Mouse (Mus musculus) adrenal gland (tissue): ENCODE measurements around the gene Dgka.
"Not testable (repeated sequence)": the region's sequence is repeated elsewhere in the genome, so short reads cannot be mapped to it uniquely, and the experiment has no call there.

Experiments
- intact Hi-C: fragments of 180-260 bp; cut with DNase I; formaldehyde crosslinking; loops from one replicate; pipeline ENCODE4 v1.15.1; 2025

Dgka gene

GRCm38 (mm10) chr10:128740296-128740695 is 4.4 kb downstream of the Dgka start:
- intact Hi-C loops, result loop anchor here (5.0 kb wide), 1 partner anchor 33 kb away; the partner anchor contains the start of gene Cdk2

DNA sequence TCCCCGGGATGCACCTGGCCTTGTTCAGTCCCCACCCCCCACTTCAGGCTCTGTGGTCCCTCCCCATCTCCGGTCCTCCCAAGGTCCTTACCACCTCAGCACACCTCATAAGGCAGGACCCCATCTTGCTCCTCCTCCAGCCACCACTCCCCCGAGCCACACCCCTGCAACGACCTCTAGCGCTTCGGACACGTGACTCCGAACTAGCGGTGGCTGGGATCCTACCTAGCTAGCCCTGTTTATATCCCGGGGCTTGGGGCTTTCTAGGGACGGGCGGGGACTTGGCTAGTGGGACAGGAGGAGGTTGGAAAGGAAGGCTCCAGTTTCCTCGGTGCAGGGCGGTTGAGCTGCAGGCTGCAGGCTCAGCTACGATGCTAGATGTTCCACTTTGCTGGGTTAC is 7.2 kb downstream of the Dgka start:
- intact Hi-C loops, result no loop called here

DNA sequence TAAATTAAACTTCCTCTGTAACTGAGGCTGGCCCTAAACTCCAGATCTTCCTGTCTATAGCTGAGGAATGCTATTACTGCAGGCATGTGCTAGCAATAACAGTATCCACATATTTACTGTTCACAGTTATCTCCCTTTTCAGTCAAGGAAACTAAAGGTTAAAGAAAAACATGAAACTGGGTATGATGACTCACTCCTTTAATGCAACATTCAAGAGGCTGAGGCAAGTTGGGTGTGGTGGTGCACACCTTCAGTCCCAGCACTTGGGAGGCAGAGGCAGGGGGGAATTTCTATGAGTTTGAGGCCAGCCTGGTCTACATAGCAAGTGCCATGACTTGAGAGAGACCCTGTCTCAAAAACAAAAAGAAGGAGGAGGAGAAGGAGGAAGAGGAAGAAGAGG is 12.7 kb downstream of the Dgka start:
- intact Hi-C loops, result loop anchor here (2.0 to 5.0 kb wide), 2 partner anchors 70 to 163 kb away; partner anchors contain the start of genes Dnajc14 and Tmem198b

DNA sequence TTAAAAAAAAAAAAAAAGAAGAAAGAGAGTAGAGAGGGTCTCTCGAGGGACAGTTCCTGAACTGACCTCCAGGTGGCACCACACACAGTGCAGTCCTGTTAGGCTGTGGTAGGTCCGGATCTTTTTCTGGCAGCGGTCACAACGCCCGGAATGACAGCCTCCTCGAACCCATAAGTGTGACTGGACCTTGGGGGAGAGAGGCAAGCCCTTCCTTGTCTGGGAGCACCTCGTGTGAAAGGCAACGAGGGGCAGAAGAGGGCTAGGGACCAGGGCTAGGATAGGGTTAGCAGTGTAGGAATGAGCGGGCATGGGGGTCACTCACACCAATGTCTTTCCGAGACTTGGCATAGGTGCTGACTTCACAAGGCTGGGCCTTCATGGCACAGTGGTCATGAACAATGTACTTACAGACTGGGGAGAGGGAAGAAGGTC is 13.6 kb downstream of the Dgka start:
- intact Hi-C loops, result loop anchor here (2.0 to 5.0 kb wide), 2 partner anchors 71 to 164 kb away; partner anchors contain the start of genes Dnajc14 and Tmem198b

- intact Hi-C loops, result no loop called here
Measured at GRCm38 (mm10) chr10:128728059-128728458, 16.6 kb downstream of the Dgka start.

GRCm38 (mm10) chr10:128725466-128725865 is 19.2 kb downstream of the Dgka start:
- intact Hi-C loops, result not testable (repeated sequence)

DNA sequence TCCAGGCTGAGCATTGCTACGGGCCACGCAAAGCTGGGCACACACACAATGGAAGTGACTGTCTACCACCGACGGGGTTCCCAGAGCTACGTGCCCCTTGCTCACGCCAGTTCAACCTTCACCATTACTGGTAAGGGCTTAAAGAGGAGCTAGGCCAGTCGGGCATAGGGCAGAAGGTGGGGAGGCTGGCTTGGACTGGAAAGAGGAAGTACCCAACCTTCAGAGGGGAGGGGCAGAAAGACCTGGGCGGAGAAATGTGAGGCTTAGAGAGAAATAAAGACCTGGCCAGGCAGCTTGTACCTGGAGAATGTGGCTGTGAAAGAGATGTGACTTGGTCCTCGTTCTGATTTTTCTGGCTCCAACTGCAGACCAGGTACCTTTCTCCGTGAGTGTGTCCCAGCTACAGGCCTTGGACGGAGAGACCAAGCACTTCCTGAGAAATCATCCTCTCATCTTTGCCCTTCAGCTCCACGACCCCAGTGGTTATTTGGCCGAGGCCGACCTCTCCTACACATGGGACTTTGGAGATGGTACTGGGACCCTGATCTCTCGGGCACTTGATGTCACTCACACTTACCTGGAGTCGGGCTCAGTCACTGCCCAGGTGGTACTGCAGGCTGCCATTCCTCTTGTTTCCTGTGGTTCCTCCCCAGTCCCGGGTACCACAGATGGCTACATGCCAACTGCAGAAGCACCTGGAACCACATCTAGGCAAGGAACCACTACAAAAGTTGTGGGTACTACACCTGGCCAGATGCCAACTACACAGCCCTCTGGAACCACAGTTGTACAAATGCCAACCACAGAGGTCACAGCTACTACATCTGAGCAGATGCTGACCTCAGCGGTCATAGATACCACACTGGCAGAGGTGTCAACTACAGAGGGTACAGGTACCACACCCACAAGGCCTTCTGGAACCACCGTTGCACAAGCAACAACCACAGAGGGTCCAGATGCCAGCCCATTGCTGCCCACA is 28.8 kb downstream of the Dgka start:
- intact Hi-C loops, result no loop called here

DNA sequence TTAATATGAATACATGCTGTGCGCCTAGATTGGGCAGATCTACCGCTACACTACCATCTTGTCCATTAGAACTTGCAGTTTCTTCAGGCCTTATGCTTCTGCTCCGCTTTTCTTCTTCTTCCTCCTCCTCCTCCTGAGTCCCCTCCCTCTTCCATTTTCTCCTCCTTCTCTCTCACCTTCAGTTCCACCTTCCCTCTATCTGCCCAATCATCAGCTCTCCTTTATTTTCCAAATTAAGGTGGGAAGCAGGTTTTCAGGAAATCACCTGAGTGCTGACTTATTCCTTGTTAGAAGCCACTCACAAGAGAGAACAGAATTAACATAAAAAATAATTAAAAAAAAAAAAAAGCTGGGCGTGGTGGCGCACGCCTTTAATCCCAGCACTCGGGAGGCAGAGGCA is 33.3 kb downstream of the Dgka start:
- intact Hi-C loops, result not testable (repeated sequence)

DNA sequence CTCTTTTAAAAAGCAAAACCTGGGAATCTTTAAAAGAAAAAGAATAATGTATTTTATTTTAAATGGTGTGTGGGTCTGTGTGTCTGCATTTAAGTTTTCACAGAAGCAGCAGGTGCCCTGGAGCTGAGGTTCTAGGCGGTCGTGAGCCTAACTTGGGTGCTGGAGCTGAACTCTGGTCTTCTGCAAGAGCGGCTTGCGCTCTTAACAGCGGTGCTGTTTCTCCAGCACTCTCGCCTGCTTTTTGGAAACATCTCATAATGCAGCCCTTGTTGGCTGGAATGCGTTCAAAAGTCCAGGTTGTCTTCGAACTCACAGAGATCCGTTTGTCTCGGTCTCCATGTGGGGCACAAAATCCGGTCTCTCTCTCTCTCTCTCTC is 39.4 kb downstream of the Dgka start:
- intact Hi-C loops, result loop anchor here (5.0 kb wide), 1 partner anchor 37 kb away; the partner anchor contains the start of gene Dgka

DNA sequence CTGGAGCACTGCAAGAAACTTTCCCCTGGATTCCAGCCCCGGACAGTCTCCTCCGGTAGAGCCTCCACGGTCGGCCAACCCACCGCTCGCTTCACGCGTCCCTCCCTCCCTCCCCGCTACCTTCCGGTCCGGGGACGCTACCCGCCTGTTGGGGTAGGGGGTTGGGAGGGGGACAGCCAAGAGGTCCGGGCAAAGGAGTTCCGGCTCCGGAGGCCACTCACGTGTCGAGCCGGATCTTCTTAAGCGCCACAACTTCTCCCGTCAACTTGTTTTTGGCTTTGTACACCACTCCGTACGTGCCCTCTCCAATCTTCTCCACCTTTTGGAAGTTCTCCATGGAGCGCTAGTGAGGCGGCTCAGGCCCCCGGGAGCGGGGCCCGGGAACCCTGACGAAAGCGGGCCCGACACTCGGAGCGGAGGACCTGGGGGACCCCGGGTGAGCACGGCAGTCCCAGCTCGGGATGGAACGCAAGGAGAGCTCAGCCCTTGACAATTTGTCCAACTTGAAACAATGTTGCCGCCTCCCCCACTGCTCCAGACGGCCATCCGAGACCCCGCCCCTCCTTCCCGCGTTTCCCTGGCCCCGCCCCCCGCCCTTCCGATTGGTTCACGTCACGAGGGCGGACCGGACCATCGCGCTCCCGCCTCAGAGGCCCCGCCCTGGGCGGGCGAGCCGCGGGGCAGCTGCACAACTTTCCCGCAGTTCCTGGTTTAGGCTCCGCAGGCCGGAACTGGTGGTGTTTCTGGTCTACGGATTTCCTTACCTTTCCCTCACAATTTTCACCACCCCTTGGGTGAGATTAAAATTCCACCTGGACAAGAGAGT is 40.0 kb downstream of the Dgka start, which contains the start of gene Cdk2:
Cdk2 (minus strand) TSS at position 541 of the 826 bp plus-strand sequence.
- intact Hi-C loops, result loop anchor here (5.0 kb wide), 1 partner anchor 38 kb away; the partner anchor contains the start of gene Dgka

DNA sequence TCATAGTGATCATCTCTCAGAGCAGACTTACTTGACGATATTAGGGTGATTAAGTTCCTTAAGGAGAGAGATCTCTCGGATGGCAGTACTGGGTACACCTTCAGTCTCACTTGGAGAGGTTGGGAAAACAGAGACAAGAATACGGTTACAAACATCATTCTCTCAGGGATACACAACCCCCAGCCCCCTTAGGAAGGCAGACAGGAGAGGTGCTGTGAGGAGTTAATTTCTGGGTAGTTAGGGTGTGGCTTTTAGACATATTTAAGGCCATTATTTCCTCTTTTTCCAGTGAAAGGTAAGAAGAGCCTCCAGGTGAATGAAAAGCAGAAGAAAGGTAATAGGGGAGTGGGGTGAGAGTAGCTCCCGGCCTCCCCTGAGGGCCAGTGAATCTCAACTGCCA is 40.8 kb downstream of the Dgka start, which contains the start of gene Pmel:
Pmel (plus strand) TSS at position 301 of the 400 bp plus-strand sequence.
- intact Hi-C loops, result no loop called here

DNA sequence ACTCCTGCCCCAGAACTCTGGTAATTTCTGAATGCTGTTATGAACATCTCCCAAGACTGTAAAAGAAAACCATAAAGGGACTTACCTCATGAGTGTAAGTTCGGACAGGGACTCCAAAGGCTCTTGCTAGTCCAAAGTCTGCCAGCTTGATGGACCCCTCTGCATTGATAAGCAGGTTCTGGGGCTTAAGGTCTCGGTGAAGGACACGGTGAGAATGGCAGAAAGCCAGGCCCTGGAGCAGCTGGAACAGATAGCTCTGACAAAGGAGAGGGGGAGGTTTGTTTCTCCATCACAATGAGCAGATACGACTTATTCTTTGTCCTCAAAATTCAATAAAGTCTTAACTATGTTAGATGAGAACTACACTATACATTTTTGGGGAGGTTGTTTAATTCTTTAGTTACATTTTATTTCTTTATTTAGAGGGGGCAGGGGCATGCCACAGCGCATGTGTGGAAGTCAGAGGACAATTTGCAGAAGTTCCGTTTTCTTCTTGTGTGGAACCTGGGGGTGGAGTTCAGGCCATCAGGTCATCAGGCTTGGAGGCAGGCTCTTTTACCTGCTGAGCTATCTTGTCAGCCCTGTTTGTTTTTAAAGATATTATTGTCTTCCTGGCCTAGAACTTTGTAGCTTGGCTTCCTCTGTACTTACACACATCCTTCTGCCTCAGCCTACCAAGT is 42.2 kb downstream of the Dgka start:
- intact Hi-C loops, result no loop called here

- intact Hi-C loops, result no loop called here
Measured at GRCm38 (mm10) chr10:128700712-128701111, 43.9 kb downstream of the Dgka start.

- intact Hi-C loops, result no loop called here
Measured at GRCm38 (mm10) chr10:128699611-128700010, 45.0 kb downstream of the Dgka start.

DNA sequence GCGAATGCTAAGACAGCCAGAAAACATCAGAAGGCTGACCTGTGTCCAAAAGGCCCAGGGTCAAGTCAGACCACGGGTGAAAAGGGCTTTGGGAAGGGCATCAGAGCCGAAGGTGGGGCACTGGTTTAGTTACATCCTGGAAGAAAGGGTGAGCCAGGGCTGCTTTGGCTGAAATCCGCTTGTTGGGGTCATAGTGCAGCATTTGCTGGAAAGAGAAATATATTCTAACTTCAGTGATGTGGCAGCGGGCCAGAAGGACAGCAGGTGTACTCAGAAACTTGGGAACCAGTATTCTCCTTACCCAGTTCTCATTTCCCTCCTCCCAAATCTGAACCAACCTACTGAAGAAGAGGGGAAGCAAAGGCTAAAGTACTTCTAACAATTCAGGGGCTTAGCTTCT is 45.6 kb downstream of the Dgka start:
- intact Hi-C loops, result no loop called here

DNA sequence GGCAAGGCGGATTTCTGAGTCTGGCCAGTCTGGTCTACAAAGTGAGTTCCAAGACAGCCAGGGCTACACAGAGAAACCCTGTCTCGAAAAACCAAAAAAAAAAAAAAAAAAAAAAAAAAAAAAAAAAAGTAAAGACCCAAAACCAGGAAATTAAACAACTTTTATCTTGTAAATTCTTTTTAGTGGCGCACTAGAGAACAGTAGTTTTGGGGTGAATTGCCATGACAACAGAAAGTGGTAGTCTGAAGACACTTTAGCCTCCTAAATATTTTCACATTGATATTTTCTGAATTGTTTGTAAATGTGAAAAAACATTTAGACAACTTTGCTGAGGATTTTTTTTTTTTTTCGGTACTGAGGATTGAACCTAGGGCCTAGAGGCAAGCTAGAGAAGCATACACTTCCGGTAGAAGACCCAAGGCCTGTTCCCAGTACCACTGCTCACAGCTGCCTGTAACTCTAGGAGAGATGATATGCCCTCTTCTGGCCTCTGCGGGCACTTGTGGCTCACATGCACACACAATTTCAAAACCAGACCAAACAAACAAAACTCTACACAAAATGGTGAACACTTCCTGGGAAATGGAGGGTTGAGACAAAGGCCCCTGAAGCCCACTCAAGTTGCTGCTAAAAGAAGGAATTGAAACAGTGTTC is 47.5 kb downstream of the Dgka start:
- intact Hi-C loops, result no loop called here

- intact Hi-C loops, result no loop called here
Measured at GRCm38 (mm10) chr10:128695992-128696807, 48.5 kb downstream of the Dgka start, which contains the start of gene Rab5b. Rab5b (minus strand) TSS chr10:128696264.

DNA sequence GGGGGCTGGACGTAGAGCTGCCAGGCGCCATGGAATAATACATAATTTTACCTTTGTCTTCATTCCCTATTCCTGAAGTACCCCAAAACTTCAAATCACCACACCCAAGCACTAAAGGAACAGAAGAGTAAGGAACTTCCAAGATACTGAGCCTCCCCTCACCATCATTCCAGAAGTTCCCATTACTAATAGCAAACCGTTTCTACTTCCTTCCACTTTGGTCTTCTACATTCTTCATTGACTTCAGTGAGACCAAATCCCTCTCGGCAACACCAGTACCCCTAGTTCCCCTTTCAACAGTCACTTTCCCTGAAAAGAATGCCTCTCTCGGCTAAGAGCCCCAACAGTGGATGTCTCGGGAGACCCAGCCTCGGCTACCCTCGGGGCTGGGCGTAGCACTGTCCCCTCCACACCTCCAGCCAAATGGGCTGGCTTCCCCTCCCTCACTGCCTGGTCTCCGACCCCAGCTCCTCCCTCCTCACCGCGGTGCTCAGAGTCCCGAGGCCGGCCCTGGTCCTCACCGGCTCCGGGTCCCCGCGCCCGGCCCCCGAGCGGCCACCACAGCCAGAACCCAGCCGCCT is 49.2 kb downstream of the Dgka start:
- intact Hi-C loops, result no loop called here

DNA sequence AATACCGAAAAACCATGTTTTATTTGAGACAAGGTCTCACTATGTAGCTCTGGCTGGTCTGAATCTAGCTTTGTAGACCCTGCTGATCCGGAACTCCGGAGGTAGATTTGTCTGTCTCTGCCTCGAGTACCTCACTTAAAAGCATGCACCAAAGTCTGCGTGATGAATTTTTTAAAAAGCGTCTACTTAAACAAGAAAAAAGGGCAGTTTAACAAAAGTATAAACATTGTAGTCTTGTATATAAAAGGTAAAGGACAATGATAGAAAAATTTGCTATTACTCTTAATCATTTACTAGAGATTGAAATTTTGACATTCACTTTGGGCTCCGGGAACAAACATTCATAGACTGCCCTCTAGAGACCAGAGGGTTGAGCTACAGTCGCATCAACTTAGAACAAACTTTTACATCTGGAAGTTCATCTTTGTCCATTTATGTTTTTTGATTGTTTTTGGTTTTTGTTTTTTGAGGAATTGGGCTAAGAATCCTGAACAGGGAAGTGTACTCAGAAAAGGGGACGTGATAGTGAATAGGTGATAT is 70.1 kb downstream of the Dgka start:
- intact Hi-C loops, result loop anchor here (5.0 kb wide), 2 partner anchors 47 to 62 kb away; partner anchors contain the start of gene Rps26
